15 mouse cellular contexts compared by ENCODE assay signal in genomic region chr19:42164188-42164587, GRCm38 (mm10). TPM values are rescaled to one million over a fixed set of nuclear protein-coding genes. Genes with fewer than 3 reads are reported as not detected.
"Had no signal": no experiment of that assay in that cellular context is flagged by ENCODE, and none has a peak within 500 bp of the region (broad histone marks: within the 10 kb centered on the region; RNA-seq: fewer than 3 reads in every experiment).

No protein-coding gene starts in this region.

- H3K9ac ChIP-seq: limb, embryonic 15.5 days; liver, embryonic 13.5 days; liver, postnatal 0 days; midbrain, embryonic 13.5 days; neural tube, embryonic 13.5 days had no signal

- H3K9me3 ChIP-seq: limb, embryonic 15.5 days; liver, embryonic 13.5 days; midbrain, embryonic 13.5 days; neural tube, embryonic 13.5 days had no signal

- H3K27ac ChIP-seq: limb, embryonic 15.5 days; liver, embryonic 13.5 days; midbrain, embryonic 13.5 days; neural tube, embryonic 13.5 days had no signal

- H3K36me3 ChIP-seq: limb, embryonic 15.5 days; liver, embryonic 13.5 days; midbrain, embryonic 13.5 days; neural tube, embryonic 13.5 days had no signal

- ATAC-seq: liver, postnatal 0 days; midbrain, embryonic 13.5 days had no signal

- H3K4me3 ChIP-seq: limb, embryonic 15.5 days; liver, embryonic 13.5 days; midbrain, embryonic 13.5 days; neural tube, embryonic 13.5 days had no signal

- DNase-seq: kidney, adult 11 months; kidney, postnatal 36 days; layer of hippocampus, adult 9-11 months; layer of hippocampus, postnatal 36 days; liver, embryonic 13.5 days; liver, postnatal 0 days; lung, postnatal 36 days; right cerebral cortex, postnatal 25 days; thymus, adult 18-20 months; thymus, postnatal 14 days had no signal

- H3K4me2 ChIP-seq: limb, embryonic 15.5 days; liver, embryonic 13.5 days; midbrain, embryonic 13.5 days; neural tube, embryonic 13.5 days had no signal

- H3K4me1 ChIP-seq: midbrain, embryonic 13.5 days had no signal

RNA-seq across cellular contexts. Expression of gene Sfrp5, which starts 37.9 kb away (rescaled TPM):
- total RNA-seq: megakaryocyte progenitor cell, adult 5-6 weeks; monocyte, adult 5-6 weeks had no signal
- polyA plus RNA-seq: liver, postnatal 0 days had no signal
